Mouse (Mus musculus) ES-Bruce4 (cell line): Measurements from ENCODE around the gene Ttc22. TPM values are rescaled to one million over a fixed set of nuclear protein-coding genes. Genes with fewer than 3 reads are reported as not detected.
A peak's percentile ranks its signal among the peaks of the same experiment; 100 is the strongest.

Source experiments
- H3K27ac ChIP-seq: 2 replicates; pipeline ENCODE4 v1.5.1; 2012; ENCODE audit warnings: low read length, inconsistent platforms; ENCODE audit not compliant: insufficient read depth
- H3K27me3 ChIP-seq: 2 replicates; pipeline ENCODE4 v1.6.1; 2012; ENCODE audit warnings: mild to moderate bottlenecking, low read length, inconsistent platforms; ENCODE audit not compliant: control insufficient read depth, poor library complexity, insufficient read depth, severe bottlenecking
- H3K36me3 ChIP-seq: 2 replicates; pipeline ENCODE4 v1.6.1; 2012; ENCODE audit warnings: inconsistent platforms, mild to moderate bottlenecking, low read length, moderate library complexity; ENCODE audit not compliant: control insufficient read depth, poor library complexity, insufficient read depth, severe bottlenecking
- H3K4me1 ChIP-seq: one replicate; pipeline ENCODE4 v1.8.1; 2011; ENCODE audit warnings: low read length; ENCODE audit not compliant: control insufficient read depth, insufficient read depth
- H3K4me3 ChIP-seq: 2 replicates; pipeline ENCODE4 v1.5.1; 2011; ENCODE audit warnings: low read depth, mild to moderate bottlenecking, low read length
- H3K9ac ChIP-seq: 2 replicates; pipeline ENCODE4 v1.6.1; 2012; ENCODE audit warnings: low read depth, mild to moderate bottlenecking, inconsistent platforms; ENCODE audit not compliant: poor library complexity, severe bottlenecking
- H3K9me3 ChIP-seq: replicated peaks from 2 replicates; pipeline ENCODE4 v1.6.1; 2012; ENCODE audit warnings: mild to moderate bottlenecking, low read length, inconsistent platforms; ENCODE audit not compliant: control insufficient read depth, poor library complexity, insufficient read depth, severe bottlenecking
- CTCF ChIP-seq: IDR thresholded peaks from one replicate; pipeline ENCODE4 v1.8.1; 2011; ENCODE audit warnings: low read depth, low read length
- EP300 ChIP-seq: IDR thresholded peaks from 2 replicates; pipeline ENCODE4 v1.6.1; 2011; ENCODE audit warnings: low read depth, low read length; ENCODE audit not compliant: insufficient read depth
- POLR2A ChIP-seq: IDR thresholded peaks from one replicate; pipeline ENCODE4 v1.8.1; 2011; ENCODE audit warnings: low read length; ENCODE audit not compliant: insufficient read depth
- polyA plus RNA-seq: library from polyadenylated mRNA; stranded (reverse); fragments of >200 nt; gene quantifications from 2 replicates; pipeline ENCODE4 v1.2.4, GENCODE M21; 2011; ENCODE audit warnings: low read depth; ENCODE audit not compliant: missing spikeins, insufficient read depth, insufficient read length

Gene Ttc22
- polyA plus RNA-seq, 1 experiment: not detected

DNA sequence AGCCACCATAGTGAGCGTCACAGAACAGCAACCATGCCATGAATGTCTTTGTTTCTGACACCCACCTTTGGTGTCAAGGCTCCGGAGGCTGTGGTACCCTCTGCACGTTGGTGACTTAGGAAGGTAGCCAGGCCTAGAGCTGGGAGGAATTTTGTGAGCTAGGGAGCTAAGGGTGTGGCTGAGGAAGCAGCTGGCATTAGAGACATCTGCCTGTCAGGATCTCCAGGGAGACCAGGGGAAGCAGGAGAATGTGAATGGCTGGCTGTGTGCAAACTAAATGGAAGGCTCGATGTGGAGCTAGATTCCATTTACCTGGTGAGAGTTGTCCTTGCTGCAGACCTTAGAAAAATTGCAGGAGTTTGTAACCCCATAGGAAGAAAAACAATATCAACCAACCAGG lies 37.6 kb upstream of the Ttc22 start:
- H3K36me3 ChIP-seq: peaks cover 37% of the 10 kb centered on the region

DNA sequence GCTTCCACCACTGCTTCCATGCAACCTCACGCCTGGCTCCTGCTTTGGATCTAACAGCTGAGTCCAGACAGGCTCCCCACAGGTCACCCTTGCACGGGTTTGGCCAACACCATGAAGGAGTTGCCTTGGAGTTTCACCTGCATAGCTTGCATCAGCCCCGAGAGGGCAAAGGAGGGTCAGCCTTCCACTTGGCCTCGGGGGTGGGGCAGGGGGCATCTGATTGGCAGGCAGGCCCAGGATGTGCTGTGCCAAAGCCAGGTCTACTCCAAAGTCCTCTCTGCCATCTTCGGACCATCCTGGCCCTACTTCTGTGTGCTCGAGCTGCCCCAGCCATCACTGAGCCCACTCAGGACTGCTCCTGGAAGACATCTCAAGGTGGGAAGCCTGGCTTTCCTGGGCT lies 35.2 kb upstream of the Ttc22 start:
- Histone ChIP-seq H3K36me3 (peaks cover 29% of the 10 kb centered on the region), H3K27me3 (no peaks in the 10 kb centered on the region), H3K4me1 (peaks cover 10% of the 10 kb centered on the region), H3K9me3 (no peaks in the 10 kb centered on the region), H3K27ac (no peak overlapping the region), H3K4me3 (no peak overlapping the region), H3K9ac (no peak overlapping the region)
- TF ChIP-seq EP300: no peak
- TF ChIP-seq CTCF: no peak
- TF ChIP-seq POLR2A: no peak

More for the DNA sequence above, 37.6 kb upstream of the Ttc22 start:
- Histone ChIP-seq H3K9ac (no peak overlapping the region), H3K27ac (no peak overlapping the region), H3K4me3 (no peak overlapping the region), H3K4me1 (peaks cover 11% of the 10 kb centered on the region), H3K9me3 (no peaks in the 10 kb centered on the region), H3K27me3 (no peaks in the 10 kb centered on the region)
- TF ChIP-seq CTCF (no peak), EP300 (no peak)

DNA sequence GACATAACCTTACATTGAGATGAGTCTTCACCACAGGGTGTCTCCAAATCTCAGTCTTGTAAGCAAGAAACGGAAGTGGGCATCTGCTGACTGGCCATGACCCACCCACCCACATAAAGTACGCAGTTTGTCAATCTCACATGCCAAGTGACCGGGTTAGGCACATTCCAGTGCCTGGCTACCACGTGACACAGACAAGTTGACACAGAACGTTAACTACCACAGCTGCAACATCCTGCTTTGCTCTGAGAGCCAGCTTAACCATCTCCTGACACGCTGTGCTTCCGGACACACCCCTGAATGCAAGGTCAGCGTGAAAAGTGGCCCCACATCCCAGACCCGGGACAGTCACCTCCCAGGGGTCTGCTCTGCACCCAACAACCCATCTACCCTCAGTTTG lies 32.1 kb upstream of the Ttc22 start:
- Histone ChIP-seq H3K36me3 (peaks cover 23% of the 10 kb centered on the region), H3K4me3 (no peak overlapping the region), H3K4me1 (peaks cover 2% of the 10 kb centered on the region), H3K9ac (no peak overlapping the region), H3K27me3 (no peaks in the 10 kb centered on the region), H3K9me3 (no peaks in the 10 kb centered on the region), H3K27ac (no peak overlapping the region)
- TF ChIP-seq EP300 (no peak), POLR2A (no peak), CTCF (no peak)

DNA sequence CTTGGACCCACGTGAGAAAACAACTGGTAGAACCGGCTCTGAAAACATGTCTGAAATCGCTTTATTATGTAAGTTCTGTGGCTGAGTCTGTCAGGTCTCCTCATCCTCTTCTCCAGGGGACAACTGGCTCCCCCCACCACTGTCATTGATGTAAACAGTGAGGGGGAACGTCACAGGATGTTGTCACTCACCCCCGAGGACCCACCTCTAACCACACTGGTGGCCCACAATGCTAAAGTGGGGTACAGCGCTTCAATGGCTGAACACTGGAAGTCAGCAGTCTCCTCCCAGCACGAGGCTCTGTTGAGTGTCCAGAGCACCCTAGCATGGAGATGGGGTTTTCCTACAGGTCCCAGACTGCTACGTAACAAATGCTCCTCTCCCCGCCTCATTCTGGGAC lies 31.4 kb upstream of the Ttc22 start:
- Histone ChIP-seq H3K9me3 (no peaks in the 10 kb centered on the region), H3K27me3 (no peaks in the 10 kb centered on the region), H3K4me3 (no peak overlapping the region), H3K4me1 (no peaks in the 10 kb centered on the region), H3K27ac (no peak overlapping the region), H3K9ac (no peak overlapping the region), H3K36me3 (peaks cover 19% of the 10 kb centered on the region)
- TF ChIP-seq EP300 (no peak), CTCF (no peak), POLR2A (no peak)

DNA sequence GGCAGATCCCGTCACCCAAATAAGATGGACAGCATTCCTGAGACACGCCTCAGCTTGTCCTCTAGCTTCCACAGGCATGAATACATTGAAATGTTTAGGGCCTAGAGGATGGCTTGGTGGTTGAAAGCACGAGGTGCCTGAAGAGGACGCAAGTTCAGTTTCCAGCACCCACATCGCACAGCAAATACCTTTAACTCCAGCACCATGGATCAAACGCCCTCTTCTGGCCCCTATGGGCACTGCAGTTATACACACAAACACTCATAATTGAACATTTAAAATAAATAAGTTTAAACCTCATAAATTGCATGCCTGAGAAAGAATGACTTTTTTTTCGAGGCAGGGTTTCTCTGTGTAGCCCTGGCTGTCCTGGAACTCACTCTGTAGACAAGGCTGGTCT lies 28.6 kb upstream of the Ttc22 start:
- peak; percentile 58 for TF ChIP-seq CTCF
- TF ChIP-seq EP300: no peak
- no peaks in the 10 kb centered on the region for H3K36me3 ChIP-seq
- H3K4me3 ChIP-seq: no peak overlapping the region
- no peak overlapping the region for H3K27ac ChIP-seq
- no peaks in the 10 kb centered on the region for H3K27me3 ChIP-seq
- H3K9ac ChIP-seq: no peak overlapping the region
- no peaks in the 10 kb centered on the region for H3K4me1 ChIP-seq
- H3K9me3 ChIP-seq: no peaks in the 10 kb centered on the region

DNA sequence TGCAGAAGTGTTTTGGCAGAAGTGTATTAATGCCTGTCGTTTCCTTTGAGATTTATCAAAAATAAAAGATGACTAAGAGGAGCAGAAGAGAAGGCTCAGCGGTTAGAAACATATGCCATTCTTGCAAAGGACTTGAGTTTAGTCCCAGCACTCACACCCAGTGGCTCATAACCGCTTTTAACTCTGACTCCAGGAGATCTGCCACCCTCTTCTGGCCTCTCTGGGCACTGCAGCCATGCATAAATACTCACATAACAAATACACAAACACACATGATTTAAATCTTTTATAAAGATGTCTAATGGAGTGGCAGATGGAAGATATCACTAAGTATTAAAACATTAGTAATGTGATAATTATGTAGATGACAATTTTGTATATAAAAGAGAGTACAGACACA lies 26.0 kb upstream of the Ttc22 start:
- Histone ChIP-seq H3K27ac (no peak overlapping the region), H3K4me1 (no peaks in the 10 kb centered on the region), H3K27me3 (no peaks in the 10 kb centered on the region), H3K9ac (no peak overlapping the region), H3K9me3 (no peaks in the 10 kb centered on the region), H3K36me3 (no peaks in the 10 kb centered on the region), H3K4me3 (no peak overlapping the region)
- TF ChIP-seq POLR2A (no peak), CTCF (peak; percentile 53)

DNA sequence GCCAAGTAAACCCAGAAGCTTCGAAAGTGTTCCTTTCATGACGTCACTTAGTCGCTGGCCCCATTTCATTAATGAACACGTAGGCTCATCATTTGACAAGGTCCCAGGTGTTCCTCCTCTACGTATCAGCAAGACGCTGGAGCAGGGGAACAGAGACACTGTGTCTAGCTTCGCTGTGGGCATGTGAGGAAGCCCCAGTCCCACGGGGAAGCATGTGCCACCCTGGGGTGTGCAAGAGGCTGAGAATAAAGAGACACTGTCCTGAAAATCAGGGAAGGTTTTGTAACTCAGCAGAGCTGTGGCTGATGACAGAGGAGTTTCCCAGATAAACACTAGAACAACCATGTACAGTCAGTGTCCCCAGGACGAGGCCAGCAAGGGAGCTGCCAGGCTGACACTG lies 25.2 kb upstream of the Ttc22 start:
- TF ChIP-seq CTCF (no peak), POLR2A (no peak), EP300 (no peak)
- Histone ChIP-seq H3K9ac (no peak overlapping the region), H3K9me3 (no peaks in the 10 kb centered on the region), H3K36me3 (no peaks in the 10 kb centered on the region), H3K27ac (no peak overlapping the region), H3K27me3 (no peaks in the 10 kb centered on the region), H3K4me3 (no peak overlapping the region), H3K4me1 (no peaks in the 10 kb centered on the region)
